Mouse (Mus musculus): ENCODE results near the gene Gm26741. TPM values are rescaled to one million over a fixed set of nuclear protein-coding genes. Genes with fewer than 3 reads are reported as not detected.
A peak's percentile ranks its signal among the peaks of the same experiment; 100 is the strongest.

The Gm26741 gene
- polyA plus RNA-seq, 1 experiment from 2014 or later, result not detected

DNA sequence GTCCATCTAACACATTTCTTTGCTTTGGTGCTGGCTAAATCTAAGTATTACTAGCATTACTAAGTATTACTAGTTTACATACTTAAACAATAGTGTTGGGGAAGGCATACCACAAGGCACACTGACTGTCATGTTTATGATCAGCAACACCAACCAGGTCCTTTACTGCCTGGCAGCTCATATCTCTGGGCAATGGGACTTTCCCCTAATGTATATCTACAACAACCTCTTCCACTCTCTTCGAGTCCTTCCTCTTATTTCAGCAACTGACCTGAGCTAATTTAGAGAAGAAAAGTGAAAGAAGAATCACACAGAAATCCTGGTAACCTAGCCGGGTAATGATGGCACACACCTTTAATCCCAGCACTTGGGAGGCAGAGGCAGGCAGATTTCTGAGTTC lies 17.9 kb downstream of the Gm26741 start:
- no peaks in the 10 kb centered on the region for H3K27me3 ChIP-seq
- no peak for ATAC-seq
- H3K9ac ChIP-seq (replicated peaks), result no peak overlapping the region
- H3K4me3 ChIP-seq (replicated peaks), result no peak overlapping the region
- H3K27ac ChIP-seq, result no peak overlapping the region
- no peaks in the 10 kb centered on the region for H3K36me3 ChIP-seq
- peaks cover 23% of the 10 kb centered on the region for H3K4me1 ChIP-seq (replicated peaks)
- H3K4me2 ChIP-seq (replicated peaks), result no peak overlapping the region
- WGBS, result 93% methylated on average over 2 of the region's 2 CpGs
- no peaks in the 10 kb centered on the region for H3K9me3 ChIP-seq

DNA sequence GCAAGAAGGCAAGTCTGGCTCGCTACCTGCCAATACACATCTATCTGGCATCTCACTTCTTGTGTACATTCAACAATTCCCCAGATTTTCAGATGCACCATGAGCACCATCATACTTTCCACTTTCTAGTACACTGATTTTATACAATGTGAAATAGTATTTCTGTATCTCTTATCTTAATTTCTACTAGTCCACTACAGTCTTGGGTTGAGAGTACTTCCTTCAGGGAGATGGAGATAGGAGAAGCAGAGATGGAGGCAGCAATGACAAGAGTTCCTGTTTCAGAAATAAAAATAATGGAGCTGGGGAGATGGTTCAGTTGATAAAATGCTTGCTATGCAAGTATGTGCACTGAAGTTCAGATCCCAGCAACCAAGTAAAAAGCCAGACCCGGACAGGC lies 19.2 kb downstream of the Gm26741 start:
- no peaks in the 10 kb centered on the region for H3K9me3 ChIP-seq
- 95% methylated on average over 2 of the region's 2 CpGs for WGBS

DNA sequence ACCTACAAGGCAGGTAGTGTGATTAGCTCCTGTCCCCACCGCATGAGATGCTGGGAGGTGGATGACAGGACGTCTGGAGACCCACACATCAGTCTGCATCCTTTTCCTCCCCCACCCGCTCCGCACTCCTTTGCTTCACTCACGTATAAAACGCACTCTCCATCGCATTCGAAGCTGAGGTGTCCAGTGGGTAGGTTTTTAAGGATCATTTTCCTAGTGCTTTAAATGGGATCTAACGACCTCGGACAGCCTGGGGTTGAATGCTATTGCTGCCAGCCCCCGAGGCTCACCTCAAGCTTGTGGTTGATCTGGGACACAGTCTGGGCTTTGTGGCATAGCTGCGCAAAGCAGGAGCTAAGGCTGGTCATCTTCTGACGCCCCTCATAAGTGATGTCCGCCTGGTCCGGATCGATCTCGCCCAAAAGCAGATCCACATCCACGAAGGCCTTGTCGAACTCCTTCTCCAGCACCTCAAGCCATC lies 22.8 kb downstream of the Gm26741 start:
- Histone ChIP-seq H3K4me2 (replicated peaks) (peak overlapping the region; percentile 63), H3K9me3 (no peaks in the 10 kb centered on the region), H3K9ac (replicated peaks) (peak overlapping the region; percentile 96), H3K4me3 (replicated peaks) (peak overlapping the region; percentile 90), H3K4me1 (replicated peaks) (peaks cover 29% of the 10 kb centered on the region), H3K27ac (peak overlapping the region; percentile 96), H3K27me3 (no peaks in the 10 kb centered on the region), H3K36me3 (no peaks in the 10 kb centered on the region)
- under 1% methylated on average over 19 of the region's 19 CpGs for WGBS
- peak; percentile 73 for ATAC-seq

More for the DNA sequence above, 19.2 kb downstream of the Gm26741 start:
- H3K4me1 ChIP-seq (replicated peaks), result peaks cover 27% of the 10 kb centered on the region
- H3K9ac ChIP-seq (replicated peaks), result no peak overlapping the region
- ATAC-seq, result no peak
- H3K4me3 ChIP-seq (replicated peaks), result no peak overlapping the region
- no peaks in the 10 kb centered on the region for H3K27me3 ChIP-seq
- no peaks in the 10 kb centered on the region for H3K36me3 ChIP-seq
- H3K27ac ChIP-seq, result no peak overlapping the region
- no peak overlapping the region; the same call in 1 of the 2 replicates for H3K4me2 ChIP-seq (replicated peaks)

DNA sequence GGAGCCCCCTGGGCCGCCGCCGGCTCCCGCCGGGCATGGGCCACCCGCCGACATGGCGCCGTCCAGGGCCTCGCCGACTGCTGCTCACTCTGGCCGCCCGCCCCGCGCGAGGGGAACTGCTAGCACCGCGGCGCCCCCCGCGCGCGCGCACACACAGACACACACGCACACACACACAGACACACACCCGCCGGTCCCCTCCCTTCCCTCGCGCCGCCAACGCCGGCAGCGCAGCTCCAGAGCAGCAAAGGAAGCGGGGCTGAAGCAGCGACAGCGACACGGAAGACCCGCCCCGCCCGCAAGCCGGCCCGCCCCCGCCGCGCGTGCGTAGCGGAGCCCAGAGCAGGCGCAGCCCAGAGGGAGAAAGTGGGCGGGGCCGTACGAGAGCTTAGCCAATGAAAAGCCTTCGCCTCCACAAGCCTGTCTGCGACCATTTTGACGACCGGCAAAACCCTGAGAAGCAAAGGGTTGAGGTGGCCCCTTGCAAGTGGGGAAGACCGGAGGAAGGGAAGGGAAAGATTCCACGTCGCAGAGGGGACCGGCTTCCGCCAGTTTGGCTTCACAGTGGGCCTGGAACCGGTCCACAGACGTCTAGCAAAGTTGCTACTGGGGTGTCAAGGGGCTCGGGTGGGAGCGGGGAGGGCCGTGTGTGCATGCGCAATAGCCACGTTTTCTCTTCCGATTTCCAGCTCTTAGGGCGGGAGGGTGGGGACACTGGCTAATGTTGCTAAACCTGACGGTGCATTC lies 23.5 kb downstream of the Gm26741 start, which contains the start of gene Gopc:
TSS of gene Gopc (minus strand) at position 280 of the 747 bp plus-strand sequence.
- H3K9me3 ChIP-seq, result no peaks in the 10 kb centered on the region
- peak within 1 kb of the TSS; percentile 90 for H3K4me3 ChIP-seq (replicated peaks)
- H3K4me2 ChIP-seq (replicated peaks), result peak within 1 kb of the TSS; percentile 63
- ATAC-seq, result peak; percentile 99
- H3K4me1 ChIP-seq (replicated peaks), result peaks cover 29% of the 10 kb centered on the region
- peak within 1 kb of the TSS; percentile 96 for H3K27ac ChIP-seq
- under 1% methylated on average over 65 of the region's 71 CpGs for WGBS
- H3K27me3 ChIP-seq, result no peaks in the 10 kb centered on the region
- no peaks in the 10 kb centered on the region for H3K36me3 ChIP-seq
- peak within 1 kb of the TSS; percentile 96 for H3K9ac ChIP-seq (replicated peaks)

DNA sequence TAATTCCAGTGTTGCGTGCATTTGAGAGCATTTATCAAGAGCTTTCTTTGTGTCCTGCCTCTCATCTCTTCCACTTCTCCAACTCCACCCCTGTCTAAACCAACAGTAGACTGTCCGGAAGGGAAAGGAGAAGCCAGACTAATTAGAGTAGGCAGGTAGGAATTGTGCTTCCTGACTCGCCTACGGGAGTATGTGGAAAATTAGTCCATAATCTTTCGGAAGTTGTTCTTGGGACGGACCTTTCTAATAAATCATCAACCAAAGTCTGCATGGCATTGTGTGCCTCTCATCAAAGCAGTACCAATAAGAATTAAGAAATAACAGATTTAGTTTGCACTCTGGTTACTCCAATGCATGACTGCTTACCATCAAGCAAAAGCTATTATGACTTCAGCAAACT lies 24.5 kb downstream of the Gm26741 start:
- 87% methylated on average over 6 of the region's 6 CpGs for WGBS
- no peak for ATAC-seq
- peak overlapping the region; percentile 96 for H3K9ac ChIP-seq (replicated peaks)

DNA sequence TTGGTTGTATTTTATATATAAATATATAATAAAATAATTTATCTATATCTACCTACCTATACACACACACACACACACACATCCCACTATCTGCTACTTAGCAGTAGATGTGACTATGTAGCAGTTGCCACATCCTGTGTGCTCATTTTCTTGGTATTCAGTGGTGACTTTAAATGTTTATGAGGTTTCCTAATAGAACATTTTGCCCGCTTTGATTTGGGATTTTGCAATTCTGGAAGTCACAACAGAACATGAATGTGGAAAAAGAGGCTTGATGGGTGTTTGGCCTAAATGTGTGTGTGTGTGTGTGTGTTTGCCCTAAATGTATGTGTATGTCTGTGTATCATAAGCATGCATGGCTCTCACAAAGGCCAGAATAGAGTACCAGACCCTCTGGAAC lies 25.0 kb downstream of the Gm26741 start:
- H3K4me1 ChIP-seq (replicated peaks), result peaks cover 19% of the 10 kb centered on the region
- H3K4me2 ChIP-seq (replicated peaks), result no peak overlapping the region
- H3K27ac ChIP-seq, result no peak overlapping the region
- no peaks in the 10 kb centered on the region for H3K27me3 ChIP-seq
- WGBS, result 91% methylated on average over 1 of the region's 1 CpGs
- no peak overlapping the region for H3K4me3 ChIP-seq (replicated peaks)
- H3K36me3 ChIP-seq, result no peaks in the 10 kb centered on the region
- H3K9me3 ChIP-seq, result no peaks in the 10 kb centered on the region
- no peak overlapping the region for H3K9ac ChIP-seq (replicated peaks)
- no peak for ATAC-seq

More for the DNA sequence above, 24.5 kb downstream of the Gm26741 start:
- H3K4me1 ChIP-seq (replicated peaks), result peaks cover 24% of the 10 kb centered on the region
- H3K4me3 ChIP-seq (replicated peaks), result 0 out of 2 replicates have a peak overlapping the region, but pooled peaks have one; percentile 90
- H3K27ac ChIP-seq, result no peak overlapping the region
- H3K36me3 ChIP-seq, result no peaks in the 10 kb centered on the region
- H3K27me3 ChIP-seq, result no peaks in the 10 kb centered on the region
- H3K4me2 ChIP-seq (replicated peaks), result peak overlapping the region; percentile 63
- H3K9me3 ChIP-seq, result no peaks in the 10 kb centered on the region

DNA sequence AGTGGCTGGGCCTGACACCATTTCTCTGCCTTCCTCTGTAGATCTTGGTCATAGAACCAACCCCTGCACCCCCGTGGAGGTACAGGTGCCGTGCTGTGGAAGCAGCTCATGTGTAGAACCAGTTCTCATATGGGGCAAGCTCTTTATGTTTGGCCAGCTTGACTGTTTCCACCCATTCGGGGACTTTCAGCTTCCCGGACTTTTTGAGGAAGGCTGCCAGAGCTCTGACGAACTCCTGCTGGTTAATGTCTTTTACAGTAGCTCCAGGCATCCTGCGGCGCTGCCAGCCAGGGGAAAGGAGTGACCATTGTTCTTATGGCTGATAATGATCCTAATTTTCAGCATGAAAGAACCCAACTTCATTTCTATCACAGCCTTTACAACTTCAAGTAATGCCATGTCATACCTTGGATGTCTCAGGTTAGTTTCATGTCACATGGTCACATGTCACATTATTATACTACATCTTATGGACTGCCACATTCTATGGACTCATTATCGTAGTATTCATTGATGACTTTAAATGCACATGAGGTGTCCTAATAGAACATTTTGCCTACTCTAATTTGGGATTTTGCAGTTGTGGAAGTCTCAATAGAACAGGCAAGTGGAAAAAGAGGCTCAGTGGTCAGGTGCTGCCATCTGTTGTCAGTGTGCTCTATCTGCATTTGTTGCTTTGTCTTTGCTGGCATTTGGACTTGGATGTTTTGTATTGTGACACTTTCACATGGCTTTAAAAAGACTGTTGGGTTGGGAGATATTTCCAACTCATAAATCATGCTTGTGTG lies 26.4 kb downstream of the Gm26741 start:
- Histone ChIP-seq H3K9ac (replicated peaks) (no peak overlapping the region), H3K4me1 (replicated peaks) (peaks cover 5% of the 10 kb centered on the region; the same call in 1 of the 2 replicates), H3K4me3 (replicated peaks) (no peak overlapping the region), H3K27me3 (no peaks in the 10 kb centered on the region), H3K36me3 (no peaks in the 10 kb centered on the region), H3K4me2 (replicated peaks) (no peak overlapping the region), H3K9me3 (no peaks in the 10 kb centered on the region), H3K27ac (no peak overlapping the region)
- no peak for ATAC-seq
- WGBS, result 51% methylated on average over 8 of the region's 8 CpGs

DNA sequence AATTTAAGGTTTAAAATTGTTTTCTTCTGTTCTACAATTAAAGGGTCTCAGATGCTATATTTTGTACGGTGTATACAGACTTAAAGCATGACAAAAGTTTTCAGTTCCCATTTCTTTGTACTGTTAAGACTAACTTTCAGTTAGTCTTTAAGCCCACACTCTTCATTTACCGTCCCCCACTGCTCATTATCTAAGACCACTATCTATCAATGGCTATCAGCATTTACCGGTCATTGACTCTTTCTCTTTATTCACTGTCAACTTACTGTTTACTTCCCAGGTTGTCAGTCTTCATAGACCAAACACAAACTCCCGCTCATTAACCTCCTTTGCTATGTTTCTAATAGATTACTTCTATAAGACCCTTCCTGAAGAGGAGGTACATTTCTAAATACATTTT lies 28.6 kb downstream of the Gm26741 start:
- WGBS, result 82% methylated on average over 4 of the region's 4 CpGs
- H3K4me2 ChIP-seq (replicated peaks), result no peak overlapping the region
- no peak overlapping the region for H3K4me3 ChIP-seq (replicated peaks)
- no peaks in the 10 kb centered on the region for H3K9me3 ChIP-seq
- no peaks in the 10 kb centered on the region for H3K27me3 ChIP-seq
- H3K27ac ChIP-seq, result no peak overlapping the region
- H3K4me1 ChIP-seq (replicated peaks), result peaks cover 5% of the 10 kb centered on the region; the same call in 1 of the 2 replicates
- no peak for ATAC-seq
- no peaks in the 10 kb centered on the region for H3K36me3 ChIP-seq
- H3K9ac ChIP-seq (replicated peaks), result no peak overlapping the region

DNA sequence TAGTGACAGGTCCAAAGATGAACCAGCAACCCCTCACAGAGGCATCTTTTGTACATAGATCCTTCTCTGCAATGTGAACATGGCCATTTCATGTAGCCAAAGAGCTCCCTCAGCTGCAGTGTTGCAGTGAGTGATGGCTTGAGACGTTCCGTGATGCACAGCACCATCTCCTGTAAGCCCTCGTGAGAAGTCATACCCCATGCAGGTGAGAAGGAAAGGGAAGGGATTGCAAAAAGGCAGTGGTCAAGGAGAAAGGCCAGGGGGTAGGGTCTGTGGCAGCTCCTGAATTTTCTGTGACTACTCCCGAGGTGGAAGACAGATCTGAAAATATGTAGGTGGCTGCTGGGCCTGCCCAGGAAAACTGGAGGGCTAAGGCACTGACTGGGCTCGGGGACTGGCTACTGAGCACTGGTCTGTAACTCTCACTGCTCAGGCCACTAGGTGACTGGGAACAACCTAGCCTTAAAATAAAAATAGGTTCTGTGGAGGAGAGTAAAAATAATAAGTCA lies 30.4 kb downstream of the Gm26741 start, which contains the start of gene Nepn:
TSS of gene Nepn (plus strand) at position 51 of the 509 bp plus-strand sequence.
- 90% methylated on average over 5 of the region's 5 CpGs for WGBS
- H3K27ac ChIP-seq, result no peak within 1 kb of the TSS
- no peak within 1 kb of the TSS for H3K4me2 ChIP-seq (replicated peaks)
- H3K9me3 ChIP-seq, result no peaks in the 10 kb centered on the region
- no peak for ATAC-seq
- H3K36me3 ChIP-seq, result no peaks in the 10 kb centered on the region
- H3K4me3 ChIP-seq (replicated peaks), result no peak within 1 kb of the TSS
- no peaks in the 10 kb centered on the region for H3K4me1 ChIP-seq (replicated peaks)
- no peaks in the 10 kb centered on the region for H3K27me3 ChIP-seq
- H3K9ac ChIP-seq (replicated peaks), result no peak within 1 kb of the TSS

DNA sequence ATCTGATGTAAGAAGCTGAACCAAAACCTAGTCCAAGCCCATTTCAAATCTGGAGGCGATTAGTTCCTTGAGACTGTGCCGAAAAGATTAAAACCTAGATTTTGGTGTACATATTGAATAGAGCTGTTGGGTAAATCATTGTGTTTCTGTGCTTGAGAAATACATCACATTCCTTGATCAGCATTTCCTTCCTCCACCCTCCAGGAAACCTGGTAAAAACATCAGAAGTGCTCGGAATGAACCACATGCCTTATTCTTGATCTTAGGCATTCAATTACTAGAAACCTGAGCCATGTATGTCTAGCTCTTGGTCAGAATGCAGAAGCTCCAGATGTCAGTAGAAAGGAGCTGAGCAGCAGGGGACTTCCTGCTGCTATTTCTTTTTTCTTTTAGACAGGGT lies 30.9 kb downstream of the Gm26741 start:
- no peak for ATAC-seq
- H3K4me3 ChIP-seq (replicated peaks), result no peak overlapping the region
- no peak overlapping the region for H3K4me2 ChIP-seq (replicated peaks)
- H3K9me3 ChIP-seq, result no peaks in the 10 kb centered on the region
- H3K27me3 ChIP-seq, result no peaks in the 10 kb centered on the region
- H3K36me3 ChIP-seq, result no peaks in the 10 kb centered on the region
- no peak overlapping the region for H3K27ac ChIP-seq
- H3K9ac ChIP-seq (replicated peaks), result no peak overlapping the region
- H3K4me1 ChIP-seq (replicated peaks), result no peaks in the 10 kb centered on the region
- 83% methylated on average over 3 of the region's 3 CpGs for WGBS

DNA sequence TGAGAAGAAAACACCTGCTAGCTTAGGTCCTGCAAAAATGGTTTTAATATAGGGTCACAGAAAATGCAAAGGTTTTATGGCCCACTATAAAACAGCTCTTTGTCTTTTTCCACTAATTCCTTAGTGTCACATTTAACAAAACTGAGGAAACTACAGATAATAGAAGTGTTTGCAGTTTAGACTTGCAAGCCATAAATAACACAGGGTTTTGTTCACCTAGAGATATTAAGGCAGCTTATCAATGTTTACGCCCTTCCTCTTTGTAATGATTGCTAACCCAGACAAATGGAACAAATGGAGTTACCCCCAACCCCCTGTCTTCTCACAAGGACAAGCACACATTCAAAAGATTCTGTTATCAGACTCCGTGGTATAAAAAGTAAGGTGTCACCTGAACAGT lies 32.6 kb downstream of the Gm26741 start:
- H3K36me3 ChIP-seq, result no peaks in the 10 kb centered on the region
- ATAC-seq, result no peak
- no peak overlapping the region for H3K4me2 ChIP-seq (replicated peaks)
- H3K4me3 ChIP-seq (replicated peaks), result no peak overlapping the region
- H3K27ac ChIP-seq, result no peak overlapping the region
- no peaks in the 10 kb centered on the region for H3K9me3 ChIP-seq
- 80% methylated on average over 2 of the region's 2 CpGs for whole genome bisulfite sequencing
- H3K27me3 ChIP-seq, result no peaks in the 10 kb centered on the region
- H3K4me1 ChIP-seq (replicated peaks), result no peaks in the 10 kb centered on the region
- H3K9ac ChIP-seq (replicated peaks), result no peak overlapping the region

DNA sequence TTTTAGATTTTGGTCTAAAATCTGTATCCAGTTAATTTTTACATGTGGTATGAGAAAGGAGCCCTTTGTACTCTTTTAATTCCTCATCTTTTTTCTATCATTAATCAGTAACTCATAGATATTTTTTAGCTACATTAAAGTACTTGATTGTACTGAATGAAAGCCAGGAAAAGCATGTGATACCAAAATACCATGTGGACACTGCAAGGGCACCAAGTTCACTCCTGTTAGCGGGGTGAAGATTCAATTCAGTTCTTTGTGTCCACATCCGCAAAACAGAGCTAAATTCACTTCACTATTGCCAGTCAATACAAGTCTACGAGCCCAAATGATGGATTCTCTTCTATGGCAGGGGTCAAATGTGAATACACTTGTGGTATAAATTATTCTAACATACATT lies 38.1 kb downstream of the Gm26741 start:
- Histone ChIP-seq H3K27ac (no peak overlapping the region), H3K27me3 (no peaks in the 10 kb centered on the region), H3K4me1 (replicated peaks) (no peaks in the 10 kb centered on the region), H3K36me3 (no peaks in the 10 kb centered on the region), H3K9ac (replicated peaks) (no peak overlapping the region), H3K9me3 (no peaks in the 10 kb centered on the region), H3K4me2 (replicated peaks) (no peak overlapping the region), H3K4me3 (replicated peaks) (no peak overlapping the region)
- ATAC-seq, result no peak
- WGBS, result 94% methylated on average over 3 of the region's 3 CpGs

Data from midbrain, embryonic 13.5 days (tissue).